Mouse (Mus musculus) limb, embryonic 14.5 days (tissue): ENCODE measurements around the gene Olfr1353. TPM values are rescaled to one million over a fixed set of nuclear protein-coding genes. Genes with fewer than 3 reads are reported as not detected.
"Not testable (repeated sequence)": the region's sequence is repeated elsewhere in the genome, so short reads cannot be mapped to it uniquely, and the experiment has no call there.

Source experiments
- ATAC-seq: fragments of 200-750 bp; cut with Nextera tagmentation; 2 replicates; pipeline ENCODE4 v1.8.0; 2017; ENCODE audit warnings: low read depth, moderate number of reproducible peaks, moderate TSS enrichment; ENCODE audit not compliant: low FRiP score
- DNase-seq: peaks from one replicate; pipeline ENCODE4 v3.0.0-alpha.2; 2015; ENCODE audit warnings: low spot score
- H3K27ac ChIP-seq: fragments of 300-500 bp; sonication (generic); replicated peaks from 2 replicates; pipeline ENCODE4 v1.5.1; 2014; ENCODE audit warnings: low read depth, mild to moderate bottlenecking, low read length, moderate library complexity, mixed read lengths
- H3K27me3 ChIP-seq: fragments of 300-500 bp; sonication (generic); 2 replicates; pipeline ENCODE4 v1.6.1; 2014; ENCODE audit warnings: low read length, mixed read lengths; ENCODE audit not compliant: control insufficient read depth, insufficient read depth
- H3K36me3 ChIP-seq: fragments of 300-500 bp; sonication (generic); 2 replicates; pipeline ENCODE4 v1.6.1; 2014; ENCODE audit warnings: mild to moderate bottlenecking, low read length, moderate library complexity, mixed read lengths; ENCODE audit not compliant: control insufficient read depth, insufficient read depth
- H3K4me1 ChIP-seq: fragments of 300-500 bp; sonication (generic); 2 replicates; pipeline ENCODE4 v1.6.1; 2014; ENCODE audit warnings: antibody characterized with exemption, low read length, mixed read lengths; ENCODE audit not compliant: control insufficient read depth, insufficient read depth
- H3K4me2 ChIP-seq: fragments of 300-500 bp; sonication (generic); replicated peaks from 2 replicates; pipeline ENCODE4 v1.6.1; 2014; ENCODE audit warnings: low read depth, mild to moderate bottlenecking, low read length, moderate library complexity; ENCODE audit not compliant: severe bottlenecking
- H3K4me3 ChIP-seq: fragments of 300-500 bp; sonication (generic); replicated peaks from 2 replicates; pipeline ENCODE4 v1.5.1; 2014; ENCODE audit warnings: low read length
- H3K9ac ChIP-seq: fragments of 300-500 bp; sonication (generic); 2 replicates; pipeline ENCODE4 v1.6.1; 2014; ENCODE audit warnings: mild to moderate bottlenecking, low read depth, low read length, moderate library complexity; ENCODE audit not compliant: severe bottlenecking
- H3K9me3 ChIP-seq: fragments of 300-500 bp; sonication (generic); 2 replicates; pipeline ENCODE4 v1.6.1; 2016; ENCODE audit warnings: low read length; ENCODE audit not compliant: control insufficient read depth
- POLR2A ChIP-seq: fragments of 200-500 bp; IDR thresholded peaks from 2 replicates; pipeline ENCODE4 v1.8.0; 2012; ENCODE audit warnings: inconsistent platforms, mild to moderate bottlenecking, moderate library complexity, borderline replicate concordance; ENCODE audit not compliant: insufficient read depth, insufficient read length; ENCODE audit errors: extremely low read depth
- WGBS: fragments of 180-500 bp; shearing (Covaris S2); extraction: QIAGEN DNeasy Blood & Tissue Kit; methylation state at CpG from one replicate; pipeline ENCODE4 v1.1.7; 2014; 5-methylcytosine and 5-hydroxymethylcytosine counted together
- polyA plus RNA-seq, 2 experiments: library from polyadenylated mRNA; depleted of rRNA in 1 of 2; stranded (reverse) in 1 of 2; unstranded in 1 of 2; fragments of >200 nt; fragmentation: Nextera tagmentation in 1 of 2; extraction: Ambion mirVana in 1 of 2; gene quantifications; 2 replicates each; pipeline versions ENCODE4 v1.2.1 to v1.2.3; 2012 to 2014

The Olfr1353 gene
- polyA plus RNA-seq (2012; rRNA removed) (not detected in 2 replicates), polyA plus RNA-seq (2014; fragmentation: Nextera tagmentation; extraction: Ambion mirVana) (not detected in 2 replicates)

GRCm38 (mm10) chr10:78963009-78963408 lies at the start of gene Olfr1353:
TSS of gene Olfr1353 (plus strand) at chr10:78963309.
- not testable (repeated sequence) for H3K9me3 ChIP-seq, ATAC-seq, H3K4me2 ChIP-seq, H3K9ac ChIP-seq, H3K27me3 ChIP-seq, H3K4me1 ChIP-seq, H3K36me3 ChIP-seq, H3K4me3 ChIP-seq, H3K27ac ChIP-seq, DNase-seq

DNA sequence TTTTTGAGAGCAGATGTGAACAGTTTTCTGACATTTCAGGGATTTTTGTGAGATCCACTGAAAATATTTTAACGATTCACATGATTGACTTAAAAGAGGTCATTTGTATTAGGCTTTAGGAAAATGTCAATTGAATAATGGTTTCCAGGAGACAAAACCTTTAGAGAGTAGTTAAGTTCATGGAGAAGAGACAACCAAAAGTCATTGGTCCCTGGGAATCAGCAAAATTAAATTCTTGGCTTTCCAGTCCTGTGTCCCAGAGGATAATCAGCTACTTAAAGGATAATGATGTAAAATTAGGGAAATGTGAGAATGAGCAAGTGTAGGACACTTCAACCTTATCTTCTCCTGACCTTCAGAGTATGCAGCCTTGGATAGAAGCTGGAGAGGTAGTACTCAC lies 12.8 kb upstream of the Olfr1353 start, which contains the start of gene Olfr8:
Gene Olfr8, plus strand, starts transcription at position 301 of the 400 bp plus-strand sequence.
- H3K36me3 ChIP-seq, H3K27ac ChIP-seq, H3K9me3 ChIP-seq, H3K4me3 ChIP-seq, H3K4me2 ChIP-seq, DNase-seq, H3K9ac ChIP-seq, H3K4me1 ChIP-seq, ATAC-seq, H3K27me3 ChIP-seq: not testable (repeated sequence)
- 90% methylated on average over 1 of the region's 1 CpGs for WGBS

- Histone ChIP-seq H3K27ac (no peak within 1 kb of the TSS), H3K9me3 (no peaks in the 10 kb centered on the region), H3K4me2 (no peak within 1 kb of the TSS), H3K9ac (no peak within 1 kb of the TSS), H3K36me3 (no peaks in the 10 kb centered on the region), H3K27me3 (no peaks in the 10 kb centered on the region), H3K4me3 (no peak within 1 kb of the TSS), H3K4me1 (no peaks in the 10 kb centered on the region)
- no peak for TF ChIP-seq POLR2A
- no peak for DNase-seq
- no peak for ATAC-seq
Observed at GRCm38 (mm10) chr10:78980750-78981149, 17.6 kb downstream of the Olfr1353 start, which contains the start of gene Olfr1352. TSS of gene Olfr1352 (plus strand) at chr10:78981050.

DNA sequence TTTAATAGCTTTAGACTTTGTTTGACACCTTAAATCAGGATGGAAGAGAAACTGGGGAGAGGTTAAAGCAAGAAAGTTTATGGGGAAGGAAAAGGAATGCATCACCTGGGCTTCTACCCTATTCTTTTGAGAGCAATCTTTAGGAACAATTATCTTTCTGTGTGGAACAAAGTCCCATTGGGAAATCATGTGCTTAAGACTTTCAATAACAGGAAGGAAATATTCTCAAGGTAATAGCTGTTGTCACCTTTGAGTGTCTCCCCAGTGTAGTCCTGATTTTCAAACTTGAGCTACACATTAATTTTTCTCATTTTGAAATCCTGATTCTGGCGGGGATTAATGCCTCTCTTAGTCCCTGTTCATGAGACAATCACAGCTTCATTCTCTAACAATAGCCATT lies 49.1 kb downstream of the Olfr1353 start, which contains the start of gene Olfr1351:
Gene Olfr1351, plus strand, starts transcription at position 301 of the 400 bp plus-strand sequence.
- WGBS, result 56% methylated on average over 1 of the region's 1 CpGs
- H3K4me3 ChIP-seq, result no peak within 1 kb of the TSS

More for the DNA sequence above, 49.1 kb downstream of the Olfr1353 start, which contains the start of gene Olfr1351:
- H3K36me3 ChIP-seq, result no peaks in the 10 kb centered on the region
- H3K9ac ChIP-seq, result no peak within 1 kb of the TSS
- no peak within 1 kb of the TSS for H3K27ac ChIP-seq
- DNase-seq (no peak), ATAC-seq (no peak)
- H3K4me2 ChIP-seq, result no peak within 1 kb of the TSS
- TF ChIP-seq POLR2A, result no peak
- no peaks in the 10 kb centered on the region for H3K9me3 ChIP-seq
- H3K4me1 ChIP-seq, result no peaks in the 10 kb centered on the region
- no peaks in the 10 kb centered on the region for H3K27me3 ChIP-seq

Other genes with a start within 250 kb of the Olfr1353 start
- 1.9 and 3.2 TPM in 2 replicates for gene Casp14, start 245.0 kb upstream of the Olfr1353 start, polyA plus RNA-seq (2012; rRNA removed)
- 6.3 and 8.8 TPM in 2 replicates for gene Casp14, start 245.0 kb upstream of the Olfr1353 start, polyA plus RNA-seq (2014; fragmentation: Nextera tagmentation; extraction: Ambion mirVana)
- 0.06 TPM in 1 of 2 replicates, not detected in the other for gene Ccdc105, start 210.2 kb upstream of the Olfr1353 start, polyA plus RNA-seq (2012; rRNA removed)
- 0.14 TPM in 1 of 2 replicates, not detected in the other for gene Ccdc105, start 210.2 kb upstream of the Olfr1353 start, polyA plus RNA-seq (2014; fragmentation: Nextera tagmentation; extraction: Ambion mirVana)
- gene Slc1a6, start 182.8 kb upstream of the Olfr1353 start, polyA plus RNA-seq (2012; rRNA removed), result 2.7 and 4.0 TPM in 2 replicates
- gene Slc1a6, start 182.8 kb upstream of the Olfr1353 start, polyA plus RNA-seq (2014; fragmentation: Nextera tagmentation; extraction: Ambion mirVana), result 0.78 and 0.79 TPM in 2 replicates
- gene Olfr1356, start 111.1 kb upstream of the Olfr1353 start, polyA plus RNA-seq (2012; rRNA removed), result not detected in 2 replicates
- gene Olfr1356, start 111.1 kb upstream of the Olfr1353 start, polyA plus RNA-seq (2014; fragmentation: Nextera tagmentation; extraction: Ambion mirVana), result not detected in 2 replicates
- not detected in 2 replicates for gene Olfr1355, start 87.8 kb upstream of the Olfr1353 start, polyA plus RNA-seq (2012; rRNA removed)
- not detected in 2 replicates for gene Olfr1355, start 87.8 kb upstream of the Olfr1353 start, polyA plus RNA-seq (2014; fragmentation: Nextera tagmentation; extraction: Ambion mirVana)
- gene Olfr1354, start 50.1 kb upstream of the Olfr1353 start, polyA plus RNA-seq (2012; rRNA removed), result not detected in 2 replicates
- not detected in 2 replicates for gene Olfr1354, start 50.1 kb upstream of the Olfr1353 start, polyA plus RNA-seq (2014; fragmentation: Nextera tagmentation; extraction: Ambion mirVana)
- not detected in 2 replicates for gene Olfr8, start 12.7 kb upstream of the Olfr1353 start, polyA plus RNA-seq (2012; rRNA removed)
- gene Olfr8, start 12.7 kb upstream of the Olfr1353 start, polyA plus RNA-seq (2014; fragmentation: Nextera tagmentation; extraction: Ambion mirVana), result not detected in 2 replicates
- gene Olfr1352, start 17.7 kb downstream of the Olfr1353 start, polyA plus RNA-seq (2012; rRNA removed), result not detected in 2 replicates
- gene Olfr1352, start 17.7 kb downstream of the Olfr1353 start, polyA plus RNA-seq (2014; fragmentation: Nextera tagmentation; extraction: Ambion mirVana), result not detected in 2 replicates
- not detected in 2 replicates for gene Olfr1351, start 49.2 kb downstream of the Olfr1353 start, polyA plus RNA-seq (2012; rRNA removed)
- gene Olfr1351, start 49.2 kb downstream of the Olfr1353 start, polyA plus RNA-seq (2014; fragmentation: Nextera tagmentation; extraction: Ambion mirVana), result not detected in 2 replicates
- not detected in 2 replicates for gene Olfr57, start 65.4 kb downstream of the Olfr1353 start, polyA plus RNA-seq (2012; rRNA removed)
- not detected in 2 replicates for gene Olfr57, start 65.4 kb downstream of the Olfr1353 start, polyA plus RNA-seq (2014; fragmentation: Nextera tagmentation; extraction: Ambion mirVana)
- 11.5 and 16.9 TPM in 2 replicates for gene 2610008E11Rik, start 134.3 kb downstream of the Olfr1353 start, polyA plus RNA-seq (2012; rRNA removed)
- 31.4 and 39.7 TPM in 2 replicates for gene 2610008E11Rik, start 134.3 kb downstream of the Olfr1353 start, polyA plus RNA-seq (2014; fragmentation: Nextera tagmentation; extraction: Ambion mirVana)
- gene Vmn2r80, start 185.5 kb downstream of the Olfr1353 start, polyA plus RNA-seq (2012; rRNA removed), result not detected in 2 replicates
- not detected in 2 replicates for gene Vmn2r80, start 185.5 kb downstream of the Olfr1353 start, polyA plus RNA-seq (2014; fragmentation: Nextera tagmentation; extraction: Ambion mirVana)